Mouse (Mus musculus): ENCODE results near the gene Ndufaf3.

The Ndufaf3 gene

DNA sequence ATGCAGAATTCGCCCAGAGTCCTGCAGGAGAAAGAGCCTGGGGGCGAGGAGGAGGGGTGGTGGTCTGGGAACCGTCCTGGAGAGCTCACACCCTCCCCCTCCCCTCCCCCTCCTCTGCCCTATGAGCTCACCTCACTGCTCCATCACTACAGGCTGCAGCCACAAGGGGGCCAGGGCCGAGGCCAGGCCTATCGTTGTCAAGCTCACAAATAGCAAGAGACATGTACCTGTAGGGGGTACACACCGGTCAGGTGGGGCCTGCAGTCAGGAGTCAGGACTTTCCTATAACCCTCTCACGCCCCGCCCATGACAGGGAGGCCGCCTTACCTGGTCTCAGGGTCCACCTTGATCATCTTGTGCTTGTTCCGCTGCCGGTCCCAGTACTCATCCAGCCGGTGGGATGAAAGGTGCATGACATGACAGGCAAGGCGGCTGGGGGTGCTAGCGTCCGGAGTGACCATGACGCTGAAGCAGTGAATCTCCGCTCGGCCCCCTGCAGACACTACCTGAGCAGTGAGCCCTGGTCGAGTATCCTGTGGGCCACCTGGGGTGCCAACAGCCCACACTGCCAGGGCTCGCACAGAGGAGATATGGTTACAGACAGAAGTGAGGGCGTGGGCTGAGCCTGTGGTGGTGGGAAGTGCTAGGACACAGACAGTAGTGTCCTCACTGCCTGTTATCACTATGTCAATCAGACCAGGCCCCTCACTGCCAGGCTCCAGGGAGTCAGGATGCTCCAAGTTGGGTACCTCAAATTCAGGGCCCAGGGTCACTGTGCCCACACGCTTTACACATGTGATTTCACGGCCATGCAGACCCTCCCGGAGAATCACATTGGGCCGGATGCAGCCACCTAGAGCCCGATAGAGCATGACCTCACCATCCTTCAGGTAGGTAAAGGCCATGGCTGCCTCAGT is 6.8 kb upstream of the Ndufaf3 start:
- DNase-seq (ENCODE audit: low spot score), result no peak

DNA sequence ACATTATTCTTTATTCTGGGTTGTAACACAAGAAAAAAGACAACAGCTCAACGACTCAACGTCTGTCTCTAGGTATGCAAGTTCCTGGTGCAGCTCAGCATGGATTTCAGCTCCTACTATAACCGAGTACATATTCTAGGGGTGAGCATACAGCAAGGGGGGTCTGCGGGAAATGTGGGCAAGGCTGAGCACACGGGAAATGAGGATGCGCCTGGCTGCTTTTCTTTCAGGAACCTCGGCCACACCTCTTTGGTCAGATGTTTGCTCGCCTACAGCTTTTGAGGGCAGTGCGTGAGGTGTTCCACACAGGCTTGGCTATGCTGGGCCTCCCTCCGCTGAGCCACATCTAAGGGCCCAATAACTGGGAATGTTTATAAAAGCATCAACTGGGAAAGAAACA is 5.1 kb upstream of the Ndufaf3 start:
- DNase-seq (ENCODE audit: low spot score), result no peak

DNA sequence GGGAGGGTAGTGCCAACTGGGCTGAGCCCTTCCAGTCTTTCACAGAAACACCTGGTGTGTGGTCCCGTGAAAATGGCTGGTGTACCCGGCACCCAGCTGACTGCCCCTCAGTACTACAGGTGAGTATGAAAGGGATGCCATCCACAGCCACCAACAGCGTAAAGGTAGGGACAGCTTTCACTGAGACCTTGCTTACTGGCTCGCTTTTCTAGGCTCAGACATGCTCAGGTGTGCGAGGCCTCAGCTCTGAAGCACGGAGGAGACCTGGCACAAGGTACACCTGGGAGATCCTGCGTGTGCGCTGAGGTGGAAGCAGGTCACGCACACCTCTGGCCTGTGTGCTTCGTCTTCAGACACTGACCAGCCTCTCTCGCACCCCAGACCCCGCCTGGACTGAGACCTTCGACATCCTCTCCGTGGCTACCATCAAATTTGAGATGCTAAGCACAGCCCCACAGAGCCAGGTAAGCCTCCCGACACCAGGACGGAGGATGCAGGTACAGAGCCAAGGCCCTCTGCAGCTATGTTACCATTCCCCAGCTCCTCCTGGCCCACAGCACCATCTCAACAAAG is 4.3 kb upstream of the Ndufaf3 start:
- no peak for DNase-seq (ENCODE audit: low spot score)

DNA sequence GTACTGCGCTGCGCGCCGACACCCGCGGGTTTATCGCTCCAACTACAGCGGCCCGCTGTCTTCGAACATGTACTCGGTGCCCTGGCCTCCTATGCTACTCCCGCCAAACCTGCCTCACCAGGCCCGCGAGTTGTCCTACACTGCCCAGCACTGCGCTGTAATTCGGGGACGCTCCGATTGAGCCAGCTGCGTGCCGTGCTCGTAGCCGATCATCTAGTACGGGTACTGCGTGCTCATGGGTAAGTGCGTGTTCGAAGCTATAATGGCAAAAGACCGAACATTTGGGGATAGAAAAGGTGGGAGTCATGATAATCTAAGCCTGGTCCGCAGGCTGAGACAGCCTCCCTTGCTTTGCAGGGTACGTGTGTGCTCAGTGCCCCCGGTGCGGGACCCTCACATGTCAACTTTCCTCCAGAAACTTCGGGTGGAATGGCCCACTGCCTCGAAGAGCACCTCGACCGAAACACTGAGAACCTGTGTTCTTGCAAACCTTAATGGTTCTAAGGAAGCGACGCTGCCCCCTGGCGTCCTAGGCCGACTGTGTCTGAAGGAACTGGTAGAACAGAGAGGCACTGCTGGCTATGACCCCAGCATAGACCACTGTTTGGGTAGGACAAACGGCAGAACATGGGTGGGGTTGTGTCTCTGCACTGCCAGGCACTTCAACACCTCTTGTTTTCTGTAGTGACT is 3.1 kb upstream of the Ndufaf3 start:
- DNase-seq (ENCODE audit: low spot score), result peak; percentile 84

DNA sequence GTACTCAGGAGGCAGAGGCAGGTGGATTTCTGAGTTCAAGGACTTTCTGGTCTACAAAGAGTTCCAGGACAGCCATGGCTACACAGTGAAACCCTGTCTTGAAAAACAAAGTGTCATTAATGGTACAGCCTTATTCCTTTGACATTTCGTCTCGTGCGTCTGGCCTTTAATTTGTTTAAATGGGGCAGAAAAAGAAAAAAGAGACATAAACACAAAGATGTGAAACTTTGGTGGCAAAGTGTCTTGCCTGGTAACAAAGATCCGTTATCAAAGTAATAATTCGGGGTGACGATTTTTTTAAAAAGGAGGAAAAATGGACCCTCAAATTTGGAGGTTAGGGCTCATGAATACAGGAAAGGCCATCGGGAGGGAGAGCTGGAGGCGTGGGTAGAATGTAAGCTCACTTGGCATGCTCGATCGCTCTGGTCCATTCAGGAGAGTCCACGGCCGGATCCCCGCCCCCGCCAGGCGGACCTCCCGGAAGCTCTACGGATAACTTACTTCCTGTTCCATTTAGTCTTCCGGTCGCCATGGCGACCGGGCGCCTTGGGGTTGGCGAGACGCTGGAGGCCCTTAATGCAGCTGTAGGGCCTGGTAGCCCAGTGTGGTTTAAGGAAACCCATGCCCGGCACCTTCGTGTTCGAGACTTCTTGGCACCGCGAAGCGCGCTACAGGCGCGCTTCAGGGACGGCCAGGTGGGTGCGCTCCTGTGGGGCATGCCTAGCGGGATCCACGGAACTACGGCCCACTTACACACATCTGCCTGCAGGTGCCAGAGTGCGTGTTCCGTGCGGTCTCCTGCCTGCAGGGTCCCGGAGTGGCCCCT is 2.4 kb upstream of the Ndufaf3 start, which contains the start of gene Dalrd3:
Gene Dalrd3, plus strand, starts transcription at position 506 of the 826 bp plus-strand sequence.
- DNase-seq (ENCODE audit: low spot score), result peak; percentile 91

DNA sequence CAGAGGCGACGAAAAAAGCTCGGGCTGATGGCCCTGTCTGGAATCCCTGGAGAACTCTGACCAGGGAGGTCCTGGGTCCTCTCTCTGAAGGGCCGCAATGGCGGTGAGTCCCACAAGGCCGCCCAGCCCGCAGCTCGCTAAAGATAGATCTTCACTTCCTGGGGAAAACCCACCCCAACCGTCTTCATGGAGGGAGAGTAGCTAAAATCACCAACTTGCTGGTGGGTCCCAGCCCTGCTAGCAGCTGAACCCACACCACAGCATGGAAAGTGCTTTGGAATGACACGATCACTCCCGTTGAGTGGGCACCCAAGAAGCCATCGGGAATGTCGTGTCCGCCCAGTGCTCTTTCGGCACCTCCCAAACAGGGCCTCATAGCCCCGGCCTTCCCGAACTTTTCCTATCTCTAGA is 1.3 kb upstream of the Ndufaf3 start:
- DNase-seq (ENCODE audit: low spot score), result no peak

DNA sequence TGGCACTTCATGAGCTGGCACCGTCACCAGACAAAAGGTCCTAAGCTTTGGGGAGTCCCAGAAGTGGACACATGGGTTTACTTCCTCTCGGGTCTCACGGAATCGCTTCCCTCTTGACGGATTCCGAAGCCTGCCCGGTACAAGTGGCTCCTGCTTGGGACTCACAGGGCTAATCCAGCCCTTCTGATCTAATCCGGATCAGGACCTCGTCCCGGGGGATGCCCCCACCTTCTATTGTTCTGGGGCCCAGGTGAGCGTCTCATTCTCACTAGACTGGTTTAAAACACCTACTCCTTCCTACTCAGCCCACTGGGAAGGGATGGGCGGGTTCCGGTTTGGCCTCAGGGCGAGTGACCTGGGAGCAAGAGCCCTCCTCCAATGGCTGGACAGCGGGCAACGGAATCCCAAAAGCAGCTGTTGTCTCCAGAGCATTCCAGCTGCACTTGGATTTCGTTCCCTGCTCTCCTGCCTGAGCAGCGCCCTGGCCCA is 741 bp upstream of the Ndufaf3 start:
- DNase-seq (ENCODE audit: low spot score), result no peak

DNA sequence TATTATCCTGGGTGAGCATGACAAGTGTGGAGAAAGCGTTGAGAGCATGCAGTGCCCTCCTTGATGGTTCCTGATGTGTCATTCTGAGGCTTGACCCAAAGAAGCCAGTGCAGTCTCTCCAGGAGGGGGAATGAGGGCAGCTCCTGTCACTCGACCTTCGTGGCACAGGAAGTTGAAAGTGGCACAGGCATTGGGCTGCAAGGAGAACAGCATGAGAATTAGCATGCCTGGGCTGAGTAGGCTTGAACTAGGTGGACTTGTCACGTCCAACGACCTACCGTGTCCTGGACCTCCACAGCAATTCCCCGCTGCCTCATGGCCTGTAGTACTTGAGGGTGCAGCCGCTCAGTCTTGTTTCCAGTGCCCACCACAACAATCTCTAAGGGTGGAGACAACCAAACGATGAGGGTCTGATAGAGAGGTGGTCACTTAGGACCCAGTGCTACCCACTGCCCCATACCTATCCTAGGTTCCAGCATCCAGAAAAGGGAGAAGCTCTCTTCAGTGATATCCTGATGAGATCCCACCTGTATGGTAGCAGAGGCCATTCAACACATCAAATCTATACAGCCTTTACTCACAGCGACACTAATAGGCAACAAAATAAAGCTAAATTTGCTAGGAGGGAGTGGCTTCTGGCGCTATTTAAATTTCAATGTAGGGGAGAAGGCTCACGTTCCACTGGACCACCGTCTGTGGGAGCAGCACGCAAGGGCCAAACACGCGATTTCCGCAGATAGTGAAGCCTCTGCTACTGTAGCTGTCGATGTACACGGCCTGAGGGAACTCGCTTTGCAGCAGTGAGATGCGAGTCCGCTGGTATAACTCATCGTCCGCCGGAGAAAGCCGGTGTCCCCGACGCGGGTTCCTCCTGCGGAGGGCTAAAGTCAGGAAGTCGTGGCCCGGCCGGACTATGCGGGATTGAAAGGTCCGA is 1.1 kb downstream of the Ndufaf3 start:
- DNase-seq (ENCODE audit: low spot score), result no peak

DNA sequence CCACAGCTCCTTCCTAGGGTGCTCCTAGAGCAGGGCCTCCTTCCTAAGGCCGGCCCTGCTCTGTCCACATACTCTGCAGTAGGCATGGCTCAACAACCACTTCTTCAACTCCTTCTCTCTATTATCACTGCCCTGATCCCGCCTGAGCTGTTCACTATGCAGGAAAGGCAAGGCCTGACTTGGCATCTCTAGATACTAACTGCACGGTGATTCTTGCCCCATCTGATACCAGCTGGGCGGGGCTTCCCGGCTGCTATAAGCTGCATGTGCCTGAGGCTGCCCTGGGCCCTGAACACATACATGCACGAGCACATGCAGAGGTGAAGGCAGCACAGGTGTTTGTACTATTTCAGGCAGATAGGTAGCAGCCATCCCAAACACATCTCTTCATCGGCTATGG is 3.1 kb downstream of the Ndufaf3 start:
- no peak for DNase-seq (ENCODE audit: low spot score)

DNA sequence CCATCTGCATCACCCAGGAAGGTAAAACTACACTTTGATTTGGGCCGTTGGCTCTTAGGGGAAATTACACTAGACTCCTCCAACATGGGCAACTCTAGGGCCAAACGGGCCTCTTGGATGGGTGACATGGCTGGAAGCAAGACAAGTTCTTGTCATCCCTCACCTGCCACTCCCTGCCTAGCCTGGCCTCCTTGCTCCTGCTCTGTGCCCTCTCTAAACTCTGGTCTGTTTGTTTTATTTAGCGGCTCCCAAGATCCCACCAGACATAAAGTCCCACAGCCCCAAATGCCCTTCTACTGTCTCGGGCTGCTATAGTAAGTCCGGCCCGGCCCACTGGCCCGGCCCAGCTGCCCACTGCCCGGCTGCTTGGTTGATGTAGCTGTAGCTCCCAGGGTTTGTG is 3.6 kb downstream of the Ndufaf3 start:
- no peak for DNase-seq (ENCODE audit: low spot score)

DNA sequence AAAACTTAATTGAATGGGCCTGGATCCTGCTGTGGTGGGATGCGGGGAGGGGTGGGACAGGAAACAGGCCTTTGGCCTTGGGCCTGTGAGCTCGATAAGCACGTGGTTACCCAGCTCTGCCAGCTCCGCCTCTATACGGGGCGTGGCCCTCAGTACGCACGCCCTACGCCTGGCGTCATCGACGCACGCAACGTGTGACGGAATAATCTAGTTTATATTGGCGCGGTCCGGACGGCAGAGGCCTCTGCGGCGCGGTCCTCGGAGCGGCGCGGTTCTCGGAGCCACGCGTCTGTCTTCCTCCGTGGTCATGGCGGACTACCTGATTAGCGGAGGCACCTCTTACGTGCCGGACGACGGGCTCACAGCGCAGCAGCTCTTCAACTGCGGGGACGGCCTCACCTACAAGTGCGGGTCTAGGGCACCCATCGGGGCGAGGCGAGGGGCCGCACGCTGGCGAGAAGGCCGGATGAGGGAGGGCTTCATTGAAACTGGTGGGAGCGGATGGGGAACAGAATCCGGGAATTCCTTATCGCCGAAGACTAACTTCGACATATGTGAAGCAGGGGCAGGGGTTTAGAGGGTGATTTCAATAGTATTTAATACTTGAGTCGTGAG is 6.9 kb downstream of the Ndufaf3 start, which contains the start of gene Impdh2:
Gene Impdh2, plus strand, starts transcription at position 60 of the 615 bp plus-strand sequence.
- DNase-seq (ENCODE audit: low spot score), result peak; percentile 97

DNA sequence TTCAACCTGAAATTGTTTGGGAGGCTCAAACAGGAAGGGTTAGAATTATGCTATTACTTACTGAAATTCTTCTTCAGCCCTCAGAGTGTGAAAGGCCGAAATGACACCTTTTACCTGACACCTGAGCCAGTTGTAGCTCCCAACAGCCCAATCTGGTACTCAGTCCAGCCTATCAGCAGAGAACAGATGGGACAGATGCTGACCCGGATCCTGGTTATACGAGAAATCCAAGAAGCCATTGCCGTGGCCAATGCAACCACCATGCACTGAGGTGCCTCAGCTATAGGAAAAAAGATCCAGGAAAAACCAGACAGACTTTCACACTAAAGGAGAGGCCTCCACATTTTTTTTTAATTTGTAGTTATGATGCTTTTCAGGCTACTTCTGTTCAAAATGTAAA is 8.1 kb downstream of the Ndufaf3 start:
- no peak for DNase-seq (ENCODE audit: low spot score)

DNA sequence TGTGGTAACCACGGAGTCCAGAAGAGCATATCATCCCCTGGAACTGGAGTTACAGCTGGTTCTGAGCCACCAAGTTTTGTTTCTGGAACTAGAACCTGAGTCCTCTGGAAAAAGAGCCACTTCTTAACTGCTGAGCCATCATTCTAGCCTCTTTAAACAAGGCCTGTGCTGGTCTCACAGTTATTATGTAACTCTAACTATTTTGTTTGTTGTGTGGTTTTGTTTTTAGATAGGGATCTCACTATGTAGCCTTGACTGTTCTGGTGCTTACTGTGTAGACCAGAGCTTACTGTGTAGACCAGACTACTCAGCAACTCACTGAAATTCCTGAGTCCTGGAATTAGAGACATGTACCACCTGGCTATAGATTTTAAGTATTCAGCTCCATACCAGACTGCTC is 20.4 kb downstream of the Ndufaf3 start:
- no peak for DNase-seq (ENCODE audit: low spot score)

DNA sequence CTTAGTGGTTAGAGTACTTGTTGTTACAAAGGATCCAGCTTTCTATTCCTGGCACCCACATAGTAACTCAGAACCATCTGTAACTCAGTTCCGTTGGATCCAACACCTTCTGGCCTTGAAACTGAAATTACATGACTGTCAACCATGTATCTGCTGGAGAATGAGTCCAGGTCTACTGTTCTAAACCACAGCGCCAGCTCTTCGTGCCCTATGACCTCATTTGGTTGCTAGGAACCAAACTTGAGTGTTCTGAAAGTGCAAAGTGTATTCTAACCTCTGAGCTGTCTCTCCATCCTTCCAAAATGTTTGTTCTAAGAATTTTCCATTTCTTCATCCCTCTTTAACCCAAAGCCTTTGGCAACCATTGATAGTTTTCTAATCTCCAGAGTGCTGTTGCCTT is 21.2 kb downstream of the Ndufaf3 start:
- no peak for DNase-seq (ENCODE audit: low spot score)

DNA sequence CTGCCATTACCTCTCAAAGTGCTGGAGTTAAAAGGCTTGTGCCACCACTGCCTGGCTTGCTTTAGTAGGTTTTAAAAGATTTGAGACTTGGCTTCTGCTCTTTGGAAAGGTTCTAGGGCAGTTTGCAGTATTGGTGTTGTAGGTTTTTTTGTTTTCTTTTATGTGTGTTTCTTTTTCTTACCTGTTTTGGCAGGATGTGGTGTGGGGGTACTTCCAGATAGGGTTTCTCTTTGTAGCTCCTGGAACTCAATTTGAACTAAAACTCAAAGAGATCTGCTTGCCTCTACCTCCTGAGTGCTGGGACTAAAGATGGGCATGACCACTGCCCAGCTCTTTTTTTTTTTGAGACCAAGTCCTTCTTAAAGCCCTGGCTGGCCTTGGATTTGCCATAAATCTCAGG is 26.4 kb downstream of the Ndufaf3 start:
- DNase-seq (ENCODE audit: low spot score), result no peak

DNA sequence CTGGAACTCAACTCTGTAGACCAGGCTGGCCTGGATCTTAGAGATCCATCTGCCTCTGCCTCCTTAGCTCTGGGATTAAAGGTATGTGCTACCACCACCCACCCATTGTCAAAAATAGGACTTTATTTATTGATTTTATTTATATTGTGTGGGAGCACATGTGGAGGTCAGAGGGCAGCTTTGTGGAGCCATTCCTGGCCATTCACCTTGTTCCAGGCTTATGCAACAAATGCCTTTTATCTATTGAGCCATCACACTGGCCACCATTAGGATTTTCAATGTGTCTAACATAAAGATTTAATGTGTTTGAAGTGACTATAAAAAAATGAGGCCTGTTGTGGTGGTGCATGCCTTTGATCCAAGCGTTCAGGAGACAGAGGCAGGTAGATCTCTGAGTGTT is 35.7 kb downstream of the Ndufaf3 start:
- DNase-seq (ENCODE audit: low spot score), result no peak

DNA sequence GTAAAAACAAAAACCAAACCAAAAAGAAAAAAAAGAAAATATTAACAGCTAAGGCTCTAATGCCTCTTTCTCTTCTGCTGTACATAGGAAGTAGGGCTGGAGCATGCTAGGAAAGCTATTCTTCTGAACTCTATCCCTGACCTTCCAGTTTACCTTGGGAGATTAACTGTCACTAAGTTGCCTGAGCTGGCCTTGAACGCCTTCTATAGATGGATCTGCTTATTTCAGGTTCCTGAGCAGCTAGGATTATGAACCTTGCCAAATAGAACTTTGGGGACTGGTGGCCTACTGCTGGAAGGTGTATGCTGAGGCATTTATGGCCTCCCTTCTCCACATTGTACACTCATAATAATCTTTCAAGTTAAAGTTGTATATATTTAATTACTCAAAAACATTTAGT is 36.3 kb downstream of the Ndufaf3 start:
- no peak for DNase-seq (ENCODE audit: low spot score)

DNA sequence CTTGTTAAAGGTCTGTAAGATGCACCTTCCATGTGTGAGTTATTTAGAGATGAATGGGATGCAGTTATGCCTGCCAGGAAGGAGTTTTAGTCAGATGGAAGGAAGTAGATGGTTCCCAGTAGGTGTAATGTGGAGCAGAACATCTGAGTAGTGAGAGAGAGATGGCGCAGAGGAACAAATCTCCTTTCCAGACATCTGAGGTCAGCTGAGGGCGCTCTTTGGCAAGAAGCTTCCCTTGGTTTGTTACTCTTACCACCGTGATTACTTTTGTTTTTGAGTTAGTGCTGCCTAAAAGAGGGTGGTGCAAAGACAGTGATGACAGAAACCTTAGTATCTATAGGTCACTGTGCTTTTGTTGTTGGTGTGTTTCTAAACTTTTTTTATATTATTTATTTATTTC is 41.8 kb downstream of the Ndufaf3 start:
- no peak for DNase-seq (ENCODE audit: low spot score)

DNA sequence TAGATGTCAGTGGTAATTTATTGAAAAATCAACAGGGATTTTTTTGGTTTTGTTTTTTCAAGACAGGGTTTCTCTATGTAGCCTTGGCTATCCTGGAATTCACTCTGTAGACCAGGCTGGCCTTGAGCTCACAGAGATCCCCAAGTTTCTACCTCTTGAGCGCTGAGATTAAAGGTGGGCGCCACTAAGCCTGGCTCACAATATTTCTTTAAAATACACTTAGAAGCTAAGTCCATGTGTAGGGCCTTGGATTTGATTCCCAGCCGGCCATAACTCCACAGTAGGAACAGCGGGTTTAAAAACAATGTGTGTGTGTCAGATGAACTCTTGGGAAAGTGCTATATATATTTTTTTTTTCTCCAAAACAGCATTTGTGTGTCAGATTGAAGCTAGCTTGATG is 43.9 kb downstream of the Ndufaf3 start:
- no peak for DNase-seq (ENCODE audit: low spot score)

DNA sequence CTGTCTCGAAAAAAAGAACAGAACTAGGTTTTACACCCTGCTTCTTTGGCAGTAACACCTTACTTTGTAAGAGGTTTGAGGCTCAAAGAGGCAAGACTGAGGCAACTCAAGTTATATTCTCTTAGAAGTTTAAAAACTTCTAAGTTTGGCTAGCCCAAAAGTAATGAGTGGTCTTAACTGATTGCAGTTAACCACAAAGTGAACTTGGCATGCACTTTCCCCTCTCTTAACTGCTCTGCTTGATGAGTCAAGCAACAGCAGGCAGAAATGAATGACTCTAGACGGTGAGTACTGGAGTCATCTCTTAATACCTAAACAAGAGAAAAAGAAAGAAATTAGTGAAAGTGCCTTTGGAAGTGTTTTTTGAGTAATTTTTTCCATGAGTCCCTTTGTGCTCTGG is 45.6 kb downstream of the Ndufaf3 start:
- DNase-seq (ENCODE audit: low spot score), result no peak
